Mouse (Mus musculus) B cell, adult 2 months (primary cell): Measurements from ENCODE around the gene Fbxw10.
A peak's percentile ranks its signal among the peaks of the same experiment; 100 is the strongest.

Source experiments
- DNase-seq, 2 experiments: peaks; one replicate each; pipeline ENCODE4 v3.0.0; 2022

Fbxw10 gene

GRCm38 (mm10) chr11:62844562-62844961 lies 2.3 kb upstream of the Fbxw10 start:
- no peak for DNase-seq

- no peak for DNase-seq
Observed at GRCm38 (mm10) chr11:62845730-62846129, 1.1 kb upstream of the Fbxw10 start.

GRCm38 (mm10) chr11:62847655-62848191 lies 854 bp downstream of the Fbxw10 start:
- DNase-seq: peak; percentile 32

GRCm38 (mm10) chr11:62848301-62848700 lies 1.4 kb downstream of the Fbxw10 start:
- DNase-seq: peak; percentile 10 to 11

- no peak for DNase-seq
Observed at GRCm38 (mm10) chr11:62851199-62851598, 4.3 kb downstream of the Fbxw10 start.

GRCm38 (mm10) chr11:62853334-62853733 lies 6.5 kb downstream of the Fbxw10 start:
- DNase-seq: no peak

GRCm38 (mm10) chr11:62865562-62865961 lies 18.7 kb downstream of the Fbxw10 start:
- DNase-seq: no peak

GRCm38 (mm10) chr11:62866685-62867084 lies 19.8 kb downstream of the Fbxw10 start:
- DNase-seq: no peak

- no peak for DNase-seq
Observed at GRCm38 (mm10) chr11:62869201-62869600, 22.3 kb downstream of the Fbxw10 start.

- no peak for DNase-seq
Observed at GRCm38 (mm10) chr11:62869715-62870371, 23.0 kb downstream of the Fbxw10 start.

GRCm38 (mm10) chr11:62873479-62873878 lies 26.6 kb downstream of the Fbxw10 start:
- no peak for DNase-seq

GRCm38 (mm10) chr11:62875696-62876095 lies 28.8 kb downstream of the Fbxw10 start:
- DNase-seq: no peak

GRCm38 (mm10) chr11:62876445-62876844 lies 29.6 kb downstream of the Fbxw10 start:
- DNase-seq: no peak

- DNase-seq: no peak
Observed at GRCm38 (mm10) chr11:62877391-62877790, 30.5 kb downstream of the Fbxw10 start.

- DNase-seq: peak; percentile 5 to 7
Observed at GRCm38 (mm10) chr11:62878728-62879127, 31.9 kb downstream of the Fbxw10 start.

GRCm38 (mm10) chr11:62879220-62880048 lies 32.6 kb downstream of the Fbxw10 start, which contains the start of gene Tvp23b:
Gene Tvp23b (plus strand): TSS chr11:62879455.
- DNase-seq: peak; percentile 99 to 100

- no peak for DNase-seq
Observed at GRCm38 (mm10) chr11:62883407-62883806, 36.5 kb downstream of the Fbxw10 start.

GRCm38 (mm10) chr11:62885323-62885722 lies 38.5 kb downstream of the Fbxw10 start:
- DNase-seq: no peak

- no peak for DNase-seq
Observed at GRCm38 (mm10) chr11:62890796-62891195, 43.9 kb downstream of the Fbxw10 start.

- DNase-seq: no peak
Observed at GRCm38 (mm10) chr11:62891763-62892162, 44.9 kb downstream of the Fbxw10 start.

- peak; percentile 53 to 63 for DNase-seq
Observed at GRCm38 (mm10) chr11:62901699-62902323, 54.9 kb downstream of the Fbxw10 start.

- no peak for DNase-seq
Observed at GRCm38 (mm10) chr11:62903871-62904495, 57.1 kb downstream of the Fbxw10 start.
